Mouse (Mus musculus) stomach, postnatal 0 days (tissue): Measurements from ENCODE around the gene Bud13.

Experiments
- CTCF ChIP-seq: IDR thresholded peaks from 2 replicates; pipeline ENCODE4 v1.5.1; 2016; ENCODE audit warnings: antibody characterized with exemption, low read depth, mild to moderate bottlenecking, moderate library complexity
- EP300 ChIP-seq: optimal IDR thresholded peaks from 2 replicates; pipeline ENCODE3; 2016; ENCODE audit warnings: antibody characterized with exemption

DNA sequence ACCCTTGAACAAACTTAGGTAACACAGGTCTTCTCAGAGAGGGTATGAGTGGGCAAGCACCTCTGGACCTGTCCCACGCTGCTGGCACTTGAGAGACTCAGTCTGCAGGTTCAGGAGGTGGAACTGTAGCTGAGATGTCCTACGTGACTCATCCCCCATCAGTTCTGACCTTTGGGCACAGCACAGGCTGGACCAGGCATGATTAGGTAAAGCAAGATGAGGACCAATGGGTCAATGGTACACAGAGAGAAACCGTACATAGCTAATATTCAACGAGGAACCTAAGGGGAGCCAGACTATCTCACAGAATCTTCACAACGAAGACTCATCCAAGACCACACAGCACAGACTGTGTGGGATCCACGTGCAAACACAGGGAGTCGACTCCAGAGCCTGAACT is 44.0 kb upstream of the Bud13 start:
- TF ChIP-seq CTCF (no peak), EP300 (no peak)
